Mouse (Mus musculus) right cerebral cortex, postnatal 4 days (tissue): ENCODE results near the gene Myoc.
"Not testable (repeated sequence)": the region's sequence is repeated elsewhere in the genome, so short reads cannot be mapped to it uniquely, and the experiment has no call there.

Experiments
- DNase-seq: peaks from one replicate; pipeline ENCODE4 v3.0.0-alpha.2; 2022

The Myoc gene

GRCm38 (mm10) chr1:162639051-162639750, at the start of gene Myoc:
TSS of gene Myoc (plus strand) at chr1:162639155.
- DNase-seq, result no peak

GRCm38 (mm10) chr1:162589443-162589842, 49.5 kb upstream of the Myoc start:
- DNase-seq, result peak; percentile 33

GRCm38 (mm10) chr1:162590415-162590997, 48.4 kb upstream of the Myoc start:
- no peak for DNase-seq

GRCm38 (mm10) chr1:162597379-162598102, 41.4 kb upstream of the Myoc start:
- DNase-seq, result no peak

GRCm38 (mm10) chr1:162599617-162600016, 39.3 kb upstream of the Myoc start:
- no peak for DNase-seq

- no peak for DNase-seq
Observed at GRCm38 (mm10) chr1:162601288-162601687, 37.7 kb upstream of the Myoc start.

GRCm38 (mm10) chr1:162608127-162608526, 30.8 kb upstream of the Myoc start:
- no peak for DNase-seq

GRCm38 (mm10) chr1:162609633-162610250, 29.2 kb upstream of the Myoc start:
- no peak for DNase-seq

GRCm38 (mm10) chr1:162611191-162611590, 27.8 kb upstream of the Myoc start:
- DNase-seq, result no peak

- peak; percentile 29 for DNase-seq
Observed at GRCm38 (mm10) chr1:162615511-162615910, 23.4 kb upstream of the Myoc start.

- DNase-seq, result no peak
Observed at GRCm38 (mm10) chr1:162620487-162620886, 18.5 kb upstream of the Myoc start.

GRCm38 (mm10) chr1:162623895-162624294, 15.1 kb upstream of the Myoc start:
- no peak for DNase-seq

GRCm38 (mm10) chr1:162625229-162625628, 13.7 kb upstream of the Myoc start:
- no peak for DNase-seq

GRCm38 (mm10) chr1:162627821-162628220, 11.1 kb upstream of the Myoc start:
- not testable (repeated sequence) for DNase-seq

- DNase-seq, result not testable (repeated sequence)
Observed at GRCm38 (mm10) chr1:162628326-162628725, 10.6 kb upstream of the Myoc start.

GRCm38 (mm10) chr1:162635291-162635931, 3.5 kb upstream of the Myoc start:
- DNase-seq, result not testable (repeated sequence)

- DNase-seq, result no peak
Observed at GRCm38 (mm10) chr1:162636516-162636915, 2.4 kb upstream of the Myoc start.

GRCm38 (mm10) chr1:162638535-162638934, 420 bp upstream of the Myoc start:
- DNase-seq, result no peak

GRCm38 (mm10) chr1:162639861-162640260, 906 bp downstream of the Myoc start:
- DNase-seq, result no peak

- no peak for DNase-seq
Observed at GRCm38 (mm10) chr1:162642591-162642990, 3.6 kb downstream of the Myoc start.

GRCm38 (mm10) chr1:162643752-162644151, 4.8 kb downstream of the Myoc start:
- peak; percentile 23 for DNase-seq

GRCm38 (mm10) chr1:162646083-162646686, 7.2 kb downstream of the Myoc start:
- no peak for DNase-seq

- DNase-seq, result no peak
Observed at GRCm38 (mm10) chr1:162648416-162648815, 9.5 kb downstream of the Myoc start.
